Mouse (Mus musculus) kidney, adult 9 months (tissue): ENCODE results near the gene Ascl1.

Experiments used
- DNase-seq: peaks from one replicate; pipeline ENCODE4 v3.0.0; 2022

The Ascl1 gene

DNA sequence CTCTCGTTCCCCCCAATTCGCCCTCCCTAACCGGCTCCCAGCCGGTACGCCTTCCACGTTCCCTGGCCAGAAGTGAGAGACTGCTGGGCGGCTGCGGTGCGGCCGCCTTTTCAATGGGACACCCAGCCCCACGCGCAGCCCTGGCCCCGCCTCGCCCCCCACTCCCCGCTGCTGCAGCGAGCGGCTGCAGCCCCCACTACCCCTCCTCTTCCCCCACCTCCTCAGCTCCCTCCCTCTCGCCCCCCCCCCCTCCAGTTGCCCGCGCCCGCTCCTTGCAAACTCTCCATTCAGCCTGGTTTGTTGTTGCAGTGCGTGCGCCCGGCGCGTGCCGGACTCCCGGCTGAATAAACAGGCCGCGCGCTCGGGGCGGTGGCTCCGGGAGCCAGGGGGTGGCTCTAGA lies at the start of gene Ascl1:
Gene Ascl1, minus strand, starts transcription at position 85 of the 400 bp plus-strand sequence.
- no peak for DNase-seq

DNA sequence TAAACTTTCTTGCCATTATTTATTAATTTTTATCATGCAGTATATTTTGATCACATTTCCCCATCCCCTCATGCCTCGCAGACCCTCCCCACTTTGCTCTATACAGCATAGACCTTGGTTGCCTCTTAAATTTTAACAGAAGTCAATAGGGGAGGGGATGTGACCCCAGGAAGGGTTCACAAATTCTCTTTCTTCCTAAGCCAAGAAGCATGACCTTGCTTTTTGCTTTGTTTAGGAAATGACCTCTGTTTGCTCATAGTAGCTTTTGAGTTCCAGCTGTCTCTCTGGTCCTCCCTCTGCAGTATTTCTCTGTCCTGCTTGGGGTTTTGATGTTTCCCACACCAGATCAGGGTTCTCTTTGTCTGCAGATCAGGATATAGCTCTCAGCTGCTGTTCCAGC lies 40.7 kb upstream of the Ascl1 start:
- no peak for DNase-seq

DNA sequence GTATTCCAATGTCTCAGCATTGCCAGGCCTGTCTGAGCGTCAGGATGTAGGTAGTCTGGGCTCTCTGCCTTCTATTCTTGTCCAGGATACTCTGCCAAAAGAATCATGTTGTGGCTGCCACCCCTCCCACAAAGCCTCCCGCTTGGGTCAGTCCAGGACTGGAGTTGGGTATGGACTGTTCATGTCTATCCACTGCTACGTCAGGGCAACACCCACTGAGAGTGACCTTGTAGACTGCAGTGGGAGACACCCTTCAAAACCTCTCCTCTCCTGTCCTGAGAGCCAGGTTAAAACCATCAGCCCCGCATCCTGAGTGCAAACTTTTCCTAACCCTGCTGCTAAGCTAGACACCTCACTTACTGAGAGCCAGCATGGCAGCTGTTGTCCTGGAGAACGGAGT lies 28.2 kb upstream of the Ascl1 start, which contains the start of gene Pah:
Gene Pah, plus strand, starts transcription at position 150 of the 400 bp plus-strand sequence.
- DNase-seq = peak; percentile 91

DNA sequence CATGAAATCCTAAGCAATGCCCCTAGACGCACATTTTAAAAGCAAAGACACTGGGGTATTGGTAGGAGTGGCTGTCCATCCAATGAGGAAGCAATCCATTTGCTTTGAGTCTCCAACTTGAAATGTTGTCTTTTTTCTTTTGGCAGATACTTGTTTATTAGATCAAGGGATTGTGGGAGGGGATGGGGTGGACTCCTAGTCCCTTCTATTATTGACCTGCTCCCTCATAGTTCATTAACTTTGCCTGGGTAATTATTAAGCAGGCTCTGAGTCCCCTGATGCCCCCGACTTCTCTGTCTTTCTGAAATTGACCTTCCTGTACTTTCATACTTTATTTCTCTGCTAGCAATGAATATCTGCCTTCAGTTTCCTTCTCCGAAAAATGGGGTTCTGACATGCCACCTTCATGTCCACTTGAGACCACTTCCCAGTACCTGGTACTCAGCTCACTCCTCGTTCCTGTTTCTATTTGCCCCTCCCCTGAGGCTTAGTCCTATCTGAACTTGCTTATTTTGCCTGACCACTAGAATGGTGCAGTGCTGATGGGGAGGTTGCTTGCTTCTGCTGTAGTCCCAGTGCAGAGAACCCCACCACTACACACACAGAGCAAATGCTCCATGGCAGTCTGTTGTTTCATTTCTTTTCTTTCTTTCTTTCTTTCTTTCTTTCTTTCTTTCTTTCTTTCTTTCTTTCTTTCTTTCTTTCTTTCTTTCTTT lies 27.1 kb upstream of the Ascl1 start:
- peak; percentile 91 for DNase-seq

DNA sequence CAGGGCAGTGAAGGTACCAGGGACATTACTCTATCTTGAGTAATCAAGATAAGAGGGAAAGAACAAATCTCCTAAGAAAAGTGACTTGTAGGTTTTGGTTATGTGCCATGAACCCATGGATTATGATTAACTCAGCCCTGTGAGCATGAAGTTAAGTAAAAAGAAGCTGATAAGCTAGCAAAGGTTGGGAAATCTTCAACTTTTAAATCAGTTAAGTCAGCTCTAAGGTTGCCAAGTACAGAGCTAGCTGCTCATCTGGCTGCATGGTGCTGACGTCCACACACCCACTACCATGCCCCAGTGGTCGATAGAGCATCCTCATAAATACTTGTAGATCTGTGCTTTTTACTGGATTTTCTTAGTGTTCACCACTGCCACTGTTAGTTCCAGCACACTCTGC lies 25.1 kb upstream of the Ascl1 start:
- peak; percentile 90 for DNase-seq

DNA sequence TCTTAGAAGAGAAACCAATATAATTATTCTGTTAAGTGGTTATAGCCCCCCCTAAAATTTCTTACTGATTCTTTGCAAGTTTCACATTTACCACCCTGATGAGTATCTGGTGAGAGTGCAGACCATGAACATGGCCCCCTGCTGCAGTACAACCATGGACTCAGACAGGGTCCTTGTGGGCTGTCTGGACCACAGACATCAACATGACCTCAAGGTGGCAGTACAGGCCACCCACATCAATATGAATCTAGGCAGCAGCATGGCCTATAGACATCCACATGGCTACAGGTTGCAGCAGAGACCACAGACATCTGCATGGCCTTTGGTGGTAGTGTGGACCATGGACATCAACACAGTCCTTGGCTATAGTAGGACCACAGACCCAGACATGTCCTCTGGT lies 19.6 kb upstream of the Ascl1 start:
- DNase-seq = peak; percentile 64

DNA sequence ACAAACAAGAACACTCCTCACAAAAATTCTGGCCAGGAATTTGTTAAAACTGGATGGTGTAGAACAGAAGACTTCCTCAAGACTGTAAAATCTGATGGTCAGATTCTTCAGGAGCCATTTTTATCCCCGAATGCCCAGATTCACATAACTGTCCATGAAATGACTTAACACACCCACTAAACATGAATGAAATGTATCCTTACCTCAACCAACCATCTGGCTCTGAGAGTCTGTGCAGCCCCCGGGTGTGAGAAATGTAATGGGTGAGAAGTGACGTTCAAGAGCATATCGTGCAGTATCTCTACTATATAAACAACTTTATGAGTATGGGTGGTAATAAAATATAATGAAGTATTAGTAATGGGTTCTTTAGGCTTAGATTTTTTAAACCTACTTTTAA lies 15.1 kb upstream of the Ascl1 start:
- no peak for DNase-seq

DNA sequence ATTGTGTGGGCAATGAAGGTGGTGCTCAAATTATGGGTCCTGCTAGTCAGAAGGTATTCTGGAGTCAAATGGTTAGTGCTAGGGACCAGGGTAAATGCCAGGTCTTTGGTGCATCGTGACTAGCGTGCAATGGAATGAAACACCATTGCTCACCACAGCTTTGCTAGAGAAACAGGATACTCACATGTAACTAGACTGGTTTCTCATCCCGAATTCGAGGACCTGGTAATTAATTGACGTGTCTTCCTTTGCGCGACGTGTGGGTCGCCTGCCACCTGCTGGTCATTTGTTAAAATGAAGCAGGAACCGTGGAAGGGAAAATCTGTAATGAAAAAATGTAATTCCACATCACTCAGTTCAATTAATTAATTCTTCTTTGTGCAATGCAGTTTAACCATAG lies 10.5 kb upstream of the Ascl1 start:
- DNase-seq = peak; percentile 55

DNA sequence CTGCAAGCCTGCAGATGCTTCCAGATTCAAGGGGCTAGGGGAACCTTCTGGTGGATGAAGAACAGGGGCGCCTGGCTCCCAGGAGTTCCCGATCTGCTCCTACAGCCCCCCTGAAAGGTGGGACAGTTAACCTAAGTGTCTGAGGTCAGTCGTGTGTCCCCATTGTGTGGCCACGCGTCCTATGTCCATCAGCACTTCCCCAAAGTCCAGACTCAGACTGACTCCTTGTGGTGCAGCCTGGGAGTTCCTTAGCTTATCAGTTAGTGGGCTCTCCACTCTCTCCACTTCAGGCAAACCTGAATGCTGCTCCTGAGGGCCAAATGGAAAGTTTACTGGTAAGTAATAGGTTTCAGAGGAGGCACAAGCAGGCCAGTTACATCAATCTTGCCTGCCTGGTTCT lies 8.8 kb upstream of the Ascl1 start:
- DNase-seq = no peak

DNA sequence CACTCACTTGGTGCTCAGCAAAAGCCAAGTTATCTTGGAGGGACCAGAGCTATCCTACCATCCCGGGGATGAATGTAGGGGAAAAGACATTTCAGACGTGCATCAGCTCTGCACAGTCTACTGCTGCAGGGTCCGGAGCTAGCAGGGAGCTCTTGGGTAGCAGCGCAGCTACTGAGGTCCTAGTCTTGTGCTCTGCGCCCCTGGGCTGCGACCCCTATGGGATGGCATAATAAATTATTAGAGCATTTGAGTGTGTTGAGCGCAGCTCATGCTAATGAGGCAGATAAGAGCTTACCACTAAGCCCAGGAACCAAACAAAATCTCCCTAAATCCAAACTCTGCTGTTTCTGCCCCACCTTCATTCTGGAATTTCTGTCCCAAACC lies 8.2 kb upstream of the Ascl1 start:
- DNase-seq = no peak

DNA sequence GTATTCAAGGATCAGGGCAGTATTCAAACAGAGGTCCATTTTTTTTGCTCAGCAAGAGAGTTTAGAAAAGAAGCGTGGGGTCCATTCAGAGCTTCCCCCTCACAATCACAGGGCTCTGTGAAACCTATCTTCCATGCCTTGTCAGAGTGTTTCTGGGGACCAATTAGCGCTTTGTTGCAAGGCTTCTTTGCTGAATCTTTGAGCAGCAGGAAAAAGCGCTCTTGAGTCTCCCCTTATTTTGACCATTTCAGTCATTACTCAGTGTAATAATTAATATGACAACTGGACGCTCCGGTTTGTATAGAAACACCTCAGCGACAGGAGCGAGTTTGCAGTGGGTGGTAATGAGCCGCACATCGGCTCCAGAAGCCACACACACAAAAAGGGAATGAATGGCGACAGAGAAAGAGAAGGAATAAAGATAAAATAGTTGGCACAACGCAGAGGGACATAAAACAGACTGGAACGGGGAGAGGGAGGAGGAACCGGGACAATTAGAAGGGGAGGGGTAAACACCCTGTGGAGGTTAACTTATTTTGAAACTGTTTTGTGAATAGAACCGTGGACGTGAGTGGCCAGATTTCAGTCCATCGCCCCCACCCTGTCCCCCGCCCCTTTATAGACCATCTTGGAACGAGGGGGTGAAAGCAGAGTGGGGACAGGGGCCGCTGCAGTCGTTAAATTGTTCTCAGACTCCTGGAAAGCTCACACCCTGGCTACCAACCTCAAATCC lies 7.6 kb upstream of the Ascl1 start:
- DNase-seq = no peak

DNA sequence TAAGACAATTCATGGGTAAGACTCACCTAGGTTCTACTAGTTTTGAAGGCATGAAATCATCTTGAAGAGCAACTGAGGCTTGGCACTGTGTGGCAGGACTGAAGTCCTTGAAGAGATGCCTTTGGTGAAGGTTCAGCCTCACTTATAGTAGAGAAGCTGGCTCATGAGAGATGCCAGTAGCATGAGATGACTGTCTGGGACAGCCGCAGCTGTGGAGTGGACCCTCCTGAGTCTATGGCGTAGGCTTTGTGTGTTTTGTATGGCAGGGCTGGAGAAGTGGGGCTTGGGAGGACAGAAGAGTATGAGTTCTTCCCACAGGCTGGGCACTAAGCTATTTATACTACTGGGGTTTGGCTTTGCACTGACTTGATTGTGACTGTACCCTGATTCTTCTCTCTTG lies 3.6 kb upstream of the Ascl1 start:
- no peak for DNase-seq

DNA sequence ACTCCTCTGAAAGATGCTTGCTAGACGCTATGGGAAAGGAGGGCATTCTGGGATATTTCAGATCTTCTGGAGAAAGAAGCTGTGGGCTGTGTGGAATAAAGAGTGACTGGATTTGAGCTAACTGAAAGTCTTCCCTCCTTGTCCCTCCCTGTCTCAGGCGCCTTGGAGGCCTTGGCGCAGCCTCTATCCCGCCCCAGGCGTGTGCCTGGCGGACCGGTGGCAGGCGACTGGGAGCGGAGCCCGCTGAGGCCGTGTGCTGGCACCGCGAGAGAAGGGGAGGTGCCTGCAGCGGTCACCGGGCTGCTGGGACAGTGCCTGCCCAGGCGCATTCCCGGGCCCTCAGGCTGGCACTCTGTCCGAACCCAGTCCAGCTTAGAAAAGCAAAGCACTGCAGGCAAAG lies 1.1 kb upstream of the Ascl1 start:
- peak; percentile 45 for DNase-seq

DNA sequence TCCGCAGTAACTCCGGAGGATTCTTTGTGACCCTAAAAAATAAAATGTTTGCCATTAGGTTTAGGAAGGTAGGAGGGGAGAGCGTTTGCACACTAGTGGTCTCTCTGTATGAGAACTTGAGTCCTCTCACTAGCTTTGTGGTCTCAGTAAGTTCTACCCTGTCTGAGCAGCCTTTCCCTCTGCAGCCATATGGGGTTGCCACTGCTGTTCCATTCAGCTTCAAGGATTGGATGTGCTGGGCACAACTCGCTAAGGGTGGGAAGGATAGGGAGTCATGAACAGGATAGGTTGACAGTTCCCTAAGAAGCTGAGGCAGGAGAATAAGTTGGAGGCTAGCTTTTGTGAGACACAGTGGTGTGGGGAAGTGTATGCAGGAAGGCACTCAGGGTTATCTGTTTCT lies 716 bp upstream of the Ascl1 start:
- no peak for DNase-seq

DNA sequence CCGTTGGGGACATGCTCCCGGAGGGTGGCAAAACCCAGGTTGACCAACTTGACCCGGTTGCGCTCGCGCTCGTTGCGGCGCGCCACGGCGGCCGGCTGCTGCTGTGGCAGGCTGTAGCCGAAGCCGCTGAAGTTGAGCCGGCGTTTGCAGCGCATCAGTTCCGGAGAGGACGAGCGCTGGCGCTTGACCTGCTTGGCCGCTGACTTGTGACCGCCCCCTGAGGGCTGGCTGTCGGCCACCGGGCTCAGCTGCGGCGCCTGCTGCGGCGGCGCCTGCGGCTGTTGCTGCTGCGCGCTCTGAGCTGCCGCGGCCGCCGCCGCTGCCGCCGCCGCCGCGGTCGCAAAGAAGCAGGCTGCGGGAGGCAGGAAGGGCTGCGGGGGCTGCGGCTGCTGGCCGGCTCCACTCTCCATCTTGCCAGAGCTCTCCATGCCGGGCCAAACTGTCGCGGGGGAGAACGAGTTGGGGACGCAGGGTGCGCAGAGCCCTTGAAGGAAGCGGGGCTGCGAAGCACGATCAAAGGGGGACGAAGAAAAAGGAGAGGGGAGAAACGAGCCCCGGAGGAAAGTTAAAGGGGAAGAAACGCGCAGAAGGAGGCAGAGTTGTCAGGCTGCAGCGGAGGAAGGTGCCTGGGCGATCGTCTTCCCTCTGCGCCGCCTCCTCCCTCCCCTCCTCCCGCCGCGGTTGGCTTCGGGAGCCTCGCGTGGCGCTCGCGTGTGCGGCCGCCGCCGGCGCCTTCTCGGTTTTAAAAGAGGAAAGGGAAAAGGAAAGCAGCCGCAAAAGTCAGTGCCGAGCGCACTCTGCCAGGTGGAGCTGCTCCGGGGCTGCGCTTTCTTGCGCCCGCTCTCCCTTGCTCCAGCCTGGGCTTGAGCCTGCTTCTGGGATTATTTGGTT lies 554 bp downstream of the Ascl1 start:
- peak; percentile 66 for DNase-seq

DNA sequence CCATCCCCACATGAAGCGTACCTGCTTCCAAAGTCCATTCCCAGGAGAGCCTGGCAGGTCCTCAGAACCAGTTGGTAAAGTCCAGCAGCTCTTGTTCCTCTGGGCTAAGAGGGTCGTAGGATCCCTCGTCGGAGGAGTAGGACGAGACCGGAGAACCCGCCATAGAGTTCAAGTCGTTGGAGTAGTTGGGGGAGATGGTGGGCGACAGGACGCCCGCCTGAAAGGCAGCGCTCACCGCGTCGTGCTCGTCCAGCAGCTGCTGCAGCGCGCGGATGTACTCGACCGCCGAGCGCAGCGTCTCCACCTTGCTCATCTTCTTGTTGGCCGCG lies 1.2 kb downstream of the Ascl1 start:
- no peak for DNase-seq

DNA sequence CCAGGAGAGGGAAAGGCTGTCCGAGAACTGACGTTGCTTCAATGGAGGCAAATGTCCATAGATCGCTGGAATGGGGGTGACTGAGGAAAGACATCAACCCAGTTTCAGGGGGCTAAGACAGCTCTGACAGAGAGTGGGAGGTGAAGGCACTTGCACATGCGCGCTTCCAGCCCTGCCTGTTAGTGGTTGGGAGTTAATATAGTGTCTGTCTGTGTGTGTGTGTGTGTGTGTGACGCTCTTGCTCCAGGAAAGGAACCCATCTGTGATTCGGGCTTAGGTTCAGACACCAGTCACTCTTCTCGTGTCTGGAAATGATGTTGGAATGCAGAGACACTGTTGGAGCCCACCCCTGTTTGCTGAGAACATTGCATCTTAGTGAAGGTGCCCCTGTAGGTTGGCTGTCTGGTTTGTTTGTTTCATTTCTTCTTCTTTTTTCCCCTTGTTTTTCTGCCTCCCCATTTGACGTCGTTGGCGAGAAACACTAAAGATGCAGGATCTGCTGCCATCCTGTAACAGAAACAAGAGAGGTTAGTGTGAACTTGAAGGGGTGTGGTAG lies 1.9 kb downstream of the Ascl1 start:
- no peak for DNase-seq

DNA sequence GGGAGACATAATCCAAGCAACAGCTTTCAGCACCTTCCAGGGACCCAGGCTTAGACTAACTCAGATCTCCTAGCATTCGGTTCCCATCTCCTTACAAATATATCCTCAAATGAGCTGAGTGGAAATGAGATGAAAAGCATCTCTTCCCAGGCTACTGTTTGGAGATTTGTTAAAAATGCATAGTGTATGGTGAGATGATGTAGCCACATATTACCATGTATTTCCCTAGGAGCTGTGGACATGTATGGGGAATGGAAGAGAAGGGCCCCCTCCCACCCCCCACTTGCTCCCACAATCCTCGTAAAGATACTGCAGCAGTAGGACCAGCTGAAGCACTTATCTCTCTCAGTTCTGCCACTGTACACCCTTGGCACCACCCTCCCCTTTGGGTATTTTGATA lies 3.1 kb downstream of the Ascl1 start:
- DNase-seq = no peak

DNA sequence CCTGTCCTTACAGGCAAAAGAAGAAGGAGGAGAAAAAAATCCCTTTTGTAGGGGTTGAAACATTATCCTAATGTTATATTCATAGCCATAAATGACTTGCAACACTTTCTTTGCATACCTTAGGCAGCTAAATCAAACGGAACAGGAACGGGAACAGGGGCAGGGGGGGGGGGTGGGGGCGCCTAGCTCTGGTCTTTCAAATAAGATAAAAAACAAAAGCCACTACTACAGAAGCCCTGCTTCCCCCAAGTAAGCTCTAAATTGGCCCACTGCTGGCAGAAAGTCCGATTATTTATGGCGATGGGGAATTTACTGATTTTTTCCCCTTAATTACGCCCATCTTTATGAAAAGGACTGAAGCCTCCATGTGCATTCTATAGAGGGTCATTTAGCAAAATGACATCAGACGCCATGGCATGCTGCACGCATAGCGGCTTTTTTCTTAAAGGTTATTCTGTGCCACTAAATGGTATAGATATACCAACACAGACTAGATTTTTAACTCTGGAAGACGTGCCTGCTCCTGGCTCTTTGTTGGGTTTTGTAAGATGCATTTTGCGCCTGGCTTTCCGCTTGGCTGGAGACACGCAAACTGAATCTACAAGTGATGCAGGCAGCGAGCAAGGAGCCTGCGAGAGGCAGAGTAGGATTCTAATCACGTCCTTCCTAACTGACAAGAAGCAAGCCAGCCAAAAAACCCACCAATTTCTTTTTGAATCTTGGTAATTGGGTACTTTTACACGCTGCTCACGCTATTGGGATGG lies 4.0 kb downstream of the Ascl1 start:
- DNase-seq = no peak

DNA sequence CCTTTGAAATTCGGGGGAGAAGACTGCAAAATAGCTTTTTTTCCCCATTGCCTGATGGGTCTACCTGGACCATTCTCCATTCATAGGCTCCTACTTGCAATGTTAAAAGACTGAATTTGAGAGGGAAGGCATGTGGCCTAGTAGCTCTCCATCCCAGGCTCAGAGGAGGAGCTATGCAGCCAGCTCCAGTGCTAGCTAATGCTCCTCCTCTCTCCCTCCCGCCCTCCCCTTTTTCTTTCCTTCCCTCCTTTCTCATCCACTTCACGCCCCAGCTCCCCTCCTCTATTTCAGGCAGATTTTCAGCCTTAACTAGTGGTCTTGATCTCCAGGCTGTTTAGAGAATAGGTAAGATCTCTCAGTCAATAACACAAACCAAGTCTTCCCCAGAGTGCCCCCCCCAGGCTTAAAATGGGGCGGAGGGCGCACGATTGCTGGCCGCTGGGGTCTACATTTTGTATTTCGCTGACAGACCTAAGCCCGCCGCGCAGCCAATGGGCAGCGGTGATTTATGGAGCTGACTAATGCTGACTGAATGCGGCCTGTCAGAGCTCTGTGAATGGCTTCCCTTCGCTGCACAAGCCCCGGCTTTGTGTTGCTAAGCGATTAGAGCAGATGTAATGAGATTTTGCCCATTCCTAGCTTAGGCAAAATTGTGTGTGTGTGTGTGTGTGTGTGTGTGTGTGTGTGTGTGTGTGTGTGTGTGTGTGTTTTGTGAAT lies 4.9 kb downstream of the Ascl1 start:
- DNase-seq = no peak

DNA sequence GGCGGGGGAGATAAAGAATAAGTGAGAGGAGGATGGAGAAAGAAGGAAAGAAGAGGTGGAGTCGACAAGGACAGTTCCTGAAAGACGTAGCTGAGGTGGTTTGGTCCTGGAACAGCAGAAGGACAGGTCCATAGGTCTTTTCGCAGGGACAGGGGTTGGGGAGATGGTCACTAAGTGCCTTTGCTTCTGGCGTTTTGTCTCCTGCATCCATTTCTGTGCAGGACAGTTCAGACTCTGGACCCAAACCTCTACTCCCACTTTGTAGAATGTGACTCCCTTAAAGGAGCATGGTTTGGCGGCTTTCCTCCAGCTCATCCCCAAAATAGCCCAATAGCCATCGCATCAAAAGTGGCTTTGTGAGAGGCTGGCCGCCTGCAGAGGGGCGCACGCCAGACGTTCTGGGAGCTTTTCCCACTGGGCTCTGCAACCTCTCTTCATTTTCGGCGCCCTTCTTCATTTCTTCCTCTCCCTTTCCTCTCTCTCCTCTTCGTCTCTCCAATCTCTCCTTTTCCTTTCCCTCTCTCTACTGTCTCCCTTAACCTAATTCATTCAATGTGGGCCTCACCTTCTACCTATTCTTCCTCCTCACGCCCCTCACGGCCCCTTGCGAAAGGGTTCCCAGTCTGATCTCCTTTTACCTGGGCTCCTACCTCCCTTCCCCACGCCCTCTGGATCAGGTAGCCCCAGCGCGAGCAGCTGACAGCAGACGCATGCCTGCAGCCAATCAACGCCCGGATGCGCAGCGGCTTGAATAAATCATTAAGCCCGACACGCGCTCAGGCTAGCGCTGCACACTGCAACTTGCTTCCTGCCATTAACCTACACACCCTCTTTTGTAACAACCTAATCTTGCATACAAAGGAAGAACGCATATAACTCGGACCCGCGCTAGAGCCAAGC lies 7.5 kb downstream of the Ascl1 start:
- peak; percentile 54 for DNase-seq
